Mouse (Mus musculus) ES-Bruce4 (cell line): ENCODE data around the gene Castor1.

Experiments
- CTCF ChIP-seq: IDR thresholded peaks from one replicate; pipeline ENCODE4 v1.8.1; 2011; ENCODE audit warnings: low read depth, low read length
- EP300 ChIP-seq: IDR thresholded peaks from 2 replicates; pipeline ENCODE4 v1.6.1; 2011; ENCODE audit warnings: low read depth, low read length; ENCODE audit not compliant: insufficient read depth
- POLR2A ChIP-seq: IDR thresholded peaks from one replicate; pipeline ENCODE4 v1.8.1; 2011; ENCODE audit warnings: low read length; ENCODE audit not compliant: insufficient read depth

GRCm38 (mm10) chr11:4183511-4183910, 34.5 kb upstream of the Castor1 start:
- TF ChIP-seq POLR2A, result no peak
- TF ChIP-seq CTCF, result no peak
- no peak for TF ChIP-seq EP300
